Mouse (Mus musculus) brain, embryonic 14.5 days (tissue): ENCODE measurements at regions not wholly inside any gene's neighbourhood (a gene's known extent, or its start where the extent isn't known, plus 50 kb on each side); places are given as distances from the start of the nearest gene placed in this dataset.

Experiments
- CTCF ChIP-seq: fragments of 200-500 bp; IDR thresholded peaks from 2 replicates; pipeline ENCODE4 v1.5.1; 2012; ENCODE audit warnings: inconsistent platforms, mild to moderate bottlenecking, moderate library complexity, borderline replicate concordance; ENCODE audit not compliant: insufficient read depth, insufficient read length; ENCODE audit errors: extremely low read depth
- POLR2A ChIP-seq: fragments of 200-500 bp; IDR thresholded peaks from 2 replicates; pipeline ENCODE4 v1.6.1; 2012; ENCODE audit warnings: mild to moderate bottlenecking, inconsistent platforms, borderline replicate concordance; ENCODE audit not compliant: poor library complexity, insufficient read depth, insufficient read length, severe bottlenecking; ENCODE audit errors: extremely low read depth

- TF ChIP-seq CTCF (no peak), POLR2A (no peak)
These were observed 166.4 kb downstream of the Ly86 start for GRCm38 (mm10) chr13:37511406-37511805.
